Mouse (Mus musculus) Muller cell, postnatal 12 days (primary cell): Measurements from ENCODE around the gene Atad2b.

ENCODE experiments used
- DNase-seq: peaks from one replicate; pipeline ENCODE4 v3.0.0-alpha.2; 2015; ENCODE audit errors: inconsistent ontology term

Atad2b gene

DNA sequence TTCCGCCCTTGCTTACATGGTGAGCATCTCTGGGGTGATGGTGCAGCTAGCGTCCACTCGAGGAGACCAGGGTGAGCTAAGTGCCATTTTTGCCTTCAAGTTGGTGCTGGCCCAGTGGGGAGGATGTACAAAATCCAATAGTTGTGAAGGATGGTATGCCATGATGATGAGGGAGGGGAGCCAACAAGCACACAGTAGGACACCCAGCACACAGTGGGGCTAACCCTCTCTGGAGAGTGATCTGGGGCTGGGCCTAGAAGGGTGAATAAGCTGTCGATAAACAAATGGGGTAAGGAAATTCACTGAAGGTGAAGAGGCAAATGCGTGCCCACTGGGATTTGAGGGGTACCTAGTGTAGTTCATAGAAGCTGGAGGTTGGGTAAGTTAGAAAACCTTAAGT lies 167.6 kb downstream of the Atad2b start:
- DNase-seq = no peak

DNA sequence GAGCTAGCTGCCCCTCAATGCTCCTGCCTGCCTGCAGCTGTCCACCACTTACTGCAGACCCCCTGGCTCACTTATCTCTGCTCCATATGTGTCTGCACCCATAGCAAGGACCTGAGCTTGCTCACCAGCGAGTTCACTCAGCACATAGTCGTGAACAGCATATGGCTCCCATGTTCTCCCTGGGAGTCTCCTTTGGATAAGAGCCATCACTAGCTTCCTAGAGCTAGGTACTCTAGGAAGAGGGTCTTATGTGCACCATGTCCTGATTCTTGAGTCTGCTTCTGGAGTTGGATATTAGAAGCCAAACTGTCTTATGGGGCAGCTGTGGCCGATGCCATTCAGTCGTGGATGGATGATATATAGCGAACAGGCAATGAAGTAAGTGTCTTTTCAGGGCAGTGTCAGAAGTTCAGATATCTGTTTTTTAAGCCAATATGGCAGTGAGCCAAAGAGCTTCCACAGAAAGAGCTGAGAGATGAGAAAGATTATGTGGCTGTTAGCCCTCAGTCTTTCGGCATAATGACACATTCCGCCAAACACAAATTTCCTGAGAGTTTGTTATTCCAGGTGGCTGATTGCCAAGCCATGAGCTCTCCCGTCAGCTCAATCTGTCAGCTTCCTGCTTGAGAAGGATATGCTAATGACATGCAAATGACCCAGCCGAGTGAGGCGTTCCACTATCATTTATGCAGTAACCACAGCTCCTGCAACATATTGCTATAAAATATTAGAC lies 170.8 kb downstream of the Atad2b start:
- peak; percentile 84 for DNase-seq

DNA sequence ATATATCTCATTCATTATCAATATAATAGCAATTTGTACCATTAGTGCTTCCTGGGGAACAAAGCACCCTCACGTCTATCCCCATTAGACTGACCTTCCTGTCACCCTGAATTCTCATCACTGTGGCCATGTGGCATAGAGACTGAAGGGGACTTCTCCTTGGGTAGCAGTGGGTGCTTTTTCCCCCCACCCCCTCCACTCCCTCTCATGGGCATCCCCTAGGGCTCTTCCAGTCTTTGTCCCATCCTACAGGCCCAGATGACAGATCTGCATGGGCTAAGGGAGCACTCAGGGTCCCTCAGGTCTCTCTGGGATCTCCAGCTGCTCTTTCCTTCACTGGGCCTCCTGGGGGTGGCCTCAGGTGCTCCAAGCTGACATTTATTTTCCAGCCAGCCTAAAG lies 171.5 kb downstream of the Atad2b start:
- no peak for DNase-seq
